In the genomic region with DNA sequence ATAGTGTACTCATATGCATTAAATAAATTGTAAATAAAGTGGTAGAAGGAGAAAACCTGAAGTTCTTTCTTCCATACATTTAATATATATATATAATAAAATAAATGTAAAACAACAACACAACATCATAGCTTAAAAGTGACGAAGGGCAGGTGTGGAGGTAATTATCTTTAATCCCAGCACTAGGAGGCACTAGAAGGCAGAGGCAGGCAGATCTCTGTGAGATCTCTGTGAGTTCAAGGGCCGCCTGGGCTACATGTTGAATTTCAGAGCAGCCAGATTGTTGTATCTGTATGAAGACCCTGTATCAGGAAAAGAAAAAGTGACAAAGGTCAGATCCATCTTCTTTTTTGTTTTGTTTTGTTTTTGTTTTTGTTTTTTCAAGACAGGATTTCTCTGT, we compare ENCODE assay signal across 18 mouse cellular contexts. TPM values are rescaled to one million over a fixed set of nuclear protein-coding genes. Genes with fewer than 3 reads are reported as not detected.
DNase-seq lines count a peak whose midpoint lies in the region; TF ChIP-seq lines count a peak whose summit lies in the region.
"Had no signal": no experiment of that assay in that cellular context is flagged by ENCODE, and none has a peak within 500 bp of the region (broad histone marks: within the 10 kb centered on the region; RNA-seq: fewer than 3 reads in every experiment).

No protein-coding gene starts in this region.

- no peak for TF ChIP-seq POLR2A in MEL (IDR thresholded peaks at IDR 0.05; ENCODE audit: control insufficient read depth in 1 of 2, insufficient read depth in 1 of 2, low read depth in 1 of 2, low read length in 2 of 2, poor library complexity in 1 of 2)

- H3K4me1 ChIP-seq in MEL (ENCODE audit: control insufficient read depth in 1 of 2, insufficient read depth in 2 of 2, low read length in 2 of 2), result peaks cover 4 to 6% of the 10 kb centered on the region in 2 experiments; a peak in 3 of 4 replicates

- TF ChIP-seq RAD21 in MEL (IDR thresholded peaks at IDR 0.05; ENCODE audit: low read depth, low read length), result peak; percentile 19

- no peak overlapping the region for H3K4me3 ChIP-seq in layer of hippocampus, adult 2 months
- no peak overlapping the region for H3K4me3 ChIP-seq in MEL (ENCODE audit: control insufficient read depth in 1 of 2, insufficient read depth in 1 of 2, low read depth in 2 of 2, low read length in 2 of 2)
- H3K4me3 ChIP-seq: embryonic facial prominence, embryonic 13.5 days; hindbrain, embryonic 10.5 days; kidney, embryonic 15.5 days; limb, embryonic 15.5 days had no signal

- H3K27ac ChIP-seq in layer of hippocampus, adult 2 months, result no peak overlapping the region
- no peak overlapping the region for H3K27ac ChIP-seq in MEL (ENCODE audit: control insufficient read depth, low read depth, low read length)
- H3K27ac ChIP-seq: embryonic facial prominence, embryonic 13.5 days; hindbrain, embryonic 10.5 days; kidney, embryonic 15.5 days; limb, embryonic 15.5 days had no signal

- no peak for TF ChIP-seq EP300 in MEL (IDR thresholded peaks at IDR 0.05; ENCODE audit: low read depth in 1 of 2, low read length in 2 of 2)

- no peak overlapping the region for H3K9ac ChIP-seq in MEL (ENCODE audit: control insufficient read depth, low read depth, low read length, poor library complexity, severe bottlenecking)
- H3K9ac ChIP-seq: embryonic facial prominence, embryonic 13.5 days; kidney, embryonic 15.5 days; limb, embryonic 15.5 days had no signal

- no peak for DNase-seq in layer of hippocampus, adult 2 months (ENCODE audit: low spot score in 2 of 2)
- DNase-seq in layer of hippocampus, adult 11-12 months (ENCODE audit: low spot score), result no peak
- DNase-seq in B cell, adult 2 months, result peak; percentile 24 to 25
- no peak for DNase-seq in MEL (ENCODE audit: low read depth, low spot score)
- peak; percentile 57 for DNase-seq in naive thymus-derived CD4-positive, alpha-beta T cell, adult 2 months (ENCODE audit: low read depth)
- no peak for DNase-seq in ovary, adult 18-20 months (ENCODE audit: low spot score)
- no peak for DNase-seq in lung, postnatal 10 days
- DNase-seq: adrenal gland, postnatal 36 days; cerebellum, adult 9-10 months; gastrocnemius, postnatal 25 days; kidney, postnatal 4 days; retina, postnatal 1 day; right cerebral cortex, postnatal 4 days; thymus, postnatal 25 days had no signal

- TF ChIP-seq CTCF in layer of hippocampus, adult 2 months (conservative IDR thresholded peaks at IDR 0.05), result peak; percentile 40
- peak in 1 of 3 experiments; percentile 15; a peak in 1 of 6 replicates for TF ChIP-seq CTCF in MEL (IDR thresholded peaks at IDR 0.05 in 2 of 3, conservative IDR thresholded peaks at IDR 0.05 in 1 of 3; ENCODE audit: control insufficient read depth in 1 of 3, insufficient read depth in 1 of 3, low read depth in 2 of 3, low read length in 3 of 3, poor library complexity in 1 of 3, severe bottlenecking in 1 of 3)

- no peaks in the 10 kb centered on the region for H3K27me3 ChIP-seq in MEL (ENCODE audit: control insufficient read depth in 1 of 2, insufficient read depth in 2 of 2, low read length in 2 of 2)
- H3K27me3 ChIP-seq: embryonic facial prominence, embryonic 13.5 days; kidney, embryonic 15.5 days; limb, embryonic 15.5 days had no signal

- no peaks in the 10 kb centered on the region for H3K9me3 ChIP-seq in MEL (replicated peaks; ENCODE audit: insufficient read depth, low read length)
- H3K9me3 ChIP-seq: embryonic facial prominence, embryonic 13.5 days; hindbrain, embryonic 10.5 days; kidney, embryonic 15.5 days; limb, embryonic 15.5 days had no signal

- peaks cover 0 to 4% of the 10 kb centered on the region in 2 experiments; a peak in 2 of 4 replicates for H3K36me3 ChIP-seq in MEL (ENCODE audit: control insufficient read depth in 1 of 2, insufficient read depth in 2 of 2, low read length in 2 of 2)
- H3K36me3 ChIP-seq: embryonic facial prominence, embryonic 13.5 days; hindbrain, embryonic 10.5 days; kidney, embryonic 15.5 days; limb, embryonic 15.5 days had no signal

- peaks cover 9% of the 10 kb centered on the region for H3K79me2 ChIP-seq in MEL (ENCODE audit: control insufficient read depth, insufficient read depth, low read length, poor library complexity)

TF ChIP-seq in MEL, 35 proteins besides CTCF, POLR2A, EP300 and RAD21:
- TF ChIP-seq MYC (IDR thresholded peaks at IDR 0.05; ENCODE audit: low read depth, low read length) (no peak), MAFK (IDR thresholded peaks at IDR 0.05; ENCODE audit: borderline replicate concordance, low read depth, low read length) (no peak), RCOR1 (IDR thresholded peaks at IDR 0.05; ENCODE audit: low read depth, low read length) (no peak)
TF ChIP-seq in MEL: peak in this region for 0.

RNA-seq across cellular contexts. Expression of gene Tmed10, which starts 3.6 kb away (rescaled TPM):
- total RNA-seq in layer of hippocampus, adult 2 months (2021), result 100 to 1,000 TPM; 156 to 166 TPM
- total RNA-seq in MEL (2012; rRNA removed), result 60.2 and 61.6 TPM in 2 replicates
- polyA plus RNA-seq in MEL (2012; ENCODE audit: insufficient read depth in 1 of 2, insufficient read length in 2 of 2, low read depth in 1 of 2, low replicate concordance in 2 of 2, missing spikeins in 1 of 2), result 100 to 1,000 TPM in 1 of 2 experiments, 10 to 100 TPM in 1; 45.7 to 229 TPM

RNA-seq across cellular contexts. Expression of gene Nek9, which starts 39.1 kb away (rescaled TPM):
- total RNA-seq in layer of hippocampus, adult 2 months (2021), result 10 to 100 TPM; 34.2 to 35.5 TPM
- 19.0 and 23.4 TPM in 2 replicates for total RNA-seq in MEL (2012; rRNA removed)
- polyA plus RNA-seq in MEL (2012; ENCODE audit: insufficient read depth in 1 of 2, insufficient read length in 2 of 2, low read depth in 1 of 2, low replicate concordance in 2 of 2, missing spikeins in 1 of 2), result 10 to 100 TPM in 1 of 2 experiments, not detected in 1; 32.2 TPM

Comparison
In these comparisons a context has a peak if more than half of its experiments do, and no peak if none do; other contexts are left out.
1. DNase-seq: peak in B cell, adult 2 months (2 of 2) and naive thymus-derived CD4-positive, alpha-beta T cell, adult 2 months (single experiment); none in layer of hippocampus, adult 2 months (0 of 2), layer of hippocampus, adult 11-12 months (single experiment), MEL (single experiment), ovary, adult 18-20 months (single experiment) and lung, postnatal 10 days (single experiment).